ENCODE assay signal across 15 mouse cellular contexts in genomic region chr2:60814788-60815187, GRCm38 (mm10).
DNase-seq lines count a peak whose midpoint lies in the region; ATAC-seq and TF ChIP-seq lines count a peak whose summit lies in the region.
"Had no signal": no experiment of that assay in that cellular context is flagged by ENCODE, and none has a peak within 500 bp of the region (broad histone marks: within the 10 kb centered on the region; RNA-seq: fewer than 3 reads in every experiment).

No protein-coding gene starts in this region.

- ATAC-seq in heart, postnatal 0 days (ENCODE audit: insufficient read depth, low read depth), result peak; percentile 42
- ATAC-seq in liver, embryonic 11.5 days (replicated peaks; ENCODE audit: low FRiP score), result no peak
- no peak for ATAC-seq in inflammation-experienced regulatory T-cells, adult 6 months
- ATAC-seq: Patski had no signal

- H3K36me3 ChIP-seq in heart, postnatal 0 days (replicated peaks; ENCODE audit: control insufficient read depth, insufficient read depth, low read length), result no peaks in the 10 kb centered on the region
- no peaks in the 10 kb centered on the region for H3K36me3 ChIP-seq in liver, adult 2 months (ENCODE audit: control insufficient read depth, insufficient read depth, low read length)
- no peaks in the 10 kb centered on the region for H3K36me3 ChIP-seq in liver, embryonic 11.5 days (ENCODE audit: control insufficient read depth, insufficient read depth, low read length)
- H3K36me3 ChIP-seq: hindbrain, embryonic 13.5 days had no signal

- TF ChIP-seq EP300 in heart, postnatal 0 days (IDR thresholded peaks at IDR 0.05; ENCODE audit: low read depth), result no peak

- H3K4me2 ChIP-seq in heart, postnatal 0 days (ENCODE audit: low read depth, low read length), result peak overlapping the region; percentile 7; the same call in 1 of the 2 replicates
- no peak overlapping the region for H3K4me2 ChIP-seq in liver, embryonic 11.5 days
- H3K4me2 ChIP-seq: hindbrain, embryonic 13.5 days had no signal

- H3K27me3 ChIP-seq in heart, postnatal 0 days (ENCODE audit: control insufficient read depth, insufficient read depth, low read length), result no peaks in the 10 kb centered on the region
- no peaks in the 10 kb centered on the region for H3K27me3 ChIP-seq in liver, adult 2 months (ENCODE audit: control insufficient read depth, insufficient read depth, low read length)
- no peaks in the 10 kb centered on the region for H3K27me3 ChIP-seq in liver, embryonic 11.5 days (replicated peaks; ENCODE audit: control insufficient read depth, insufficient read depth, low read length)
- H3K27me3 ChIP-seq: hindbrain, embryonic 13.5 days; Patski had no signal

- no peak overlapping the region for H3K4me3 ChIP-seq in heart, postnatal 0 days (ENCODE audit: low read depth, low read length)
- no peak overlapping the region for H3K4me3 ChIP-seq in liver, adult 2 months (ENCODE audit: insufficient read depth, low read depth, low read length)
- no peak overlapping the region for H3K4me3 ChIP-seq in liver, embryonic 11.5 days (ENCODE audit: low read depth, low read length)
- H3K4me3 ChIP-seq: embryonic facial prominence, embryonic 10.5 days; hindbrain, embryonic 13.5 days had no signal

- peaks cover 18% of the 10 kb centered on the region; the same call in 1 of the 2 replicates for H3K79me2 ChIP-seq in liver, adult 2 months (ENCODE audit: control insufficient read depth, insufficient read depth, low read length)

- WGBS in heart, postnatal 0 days, result 21% methylated on average over 6 of the region's 6 CpGs
- 19% methylated on average over 6 of the region's 6 CpGs for WGBS in liver, adult 2 months
- 88% methylated on average over 6 of the region's 6 CpGs for WGBS in liver, embryonic 11.5 days

- H3K9ac ChIP-seq in heart, postnatal 0 days (replicated peaks; ENCODE audit: low read depth, low read length), result no peak overlapping the region
- H3K9ac ChIP-seq in liver, adult 2 months (ENCODE audit: low read depth, low read length), result no peak overlapping the region
- H3K9ac ChIP-seq in liver, embryonic 11.5 days (ENCODE audit: low read depth, low read length), result no peak overlapping the region
- H3K9ac ChIP-seq: hindbrain, embryonic 13.5 days had no signal

- H3K27ac ChIP-seq in heart, postnatal 0 days (ENCODE audit: low read depth), result peak overlapping the region; percentile 46
- no peak overlapping the region for H3K27ac ChIP-seq in liver, adult 2 months (replicated peaks; ENCODE audit: insufficient read depth, low read depth, low read length)
- no peak overlapping the region for H3K27ac ChIP-seq in liver, embryonic 11.5 days (ENCODE audit: low read depth, low read length)
- H3K27ac ChIP-seq: embryonic facial prominence, embryonic 10.5 days; hindbrain, embryonic 13.5 days had no signal

- no peaks in the 10 kb centered on the region for H3K9me3 ChIP-seq in heart, postnatal 0 days (replicated peaks; ENCODE audit: control insufficient read depth, low read length)
- no peaks in the 10 kb centered on the region for H3K9me3 ChIP-seq in liver, embryonic 11.5 days (ENCODE audit: control insufficient read depth, low read length)
- H3K9me3 ChIP-seq: embryonic facial prominence, embryonic 10.5 days; hindbrain, embryonic 13.5 days had no signal

- peaks cover 38% of the 10 kb centered on the region for H3K4me1 ChIP-seq in heart, postnatal 0 days (ENCODE audit: control insufficient read depth, insufficient read depth)
- H3K4me1 ChIP-seq in liver, adult 2 months (ENCODE audit: control insufficient read depth, insufficient read depth, low read length), result peaks cover 6% of the 10 kb centered on the region
- H3K4me1 ChIP-seq in liver, embryonic 11.5 days (replicated peaks; ENCODE audit: control insufficient read depth, insufficient read depth, low read length), result peaks cover 6% of the 10 kb centered on the region

- TF ChIP-seq CTCF in heart, postnatal 0 days (IDR thresholded peaks at IDR 0.05; ENCODE audit: low read depth), result no peak
- no peak for TF ChIP-seq CTCF in liver, adult 2 months (IDR thresholded peaks at IDR 0.05; ENCODE audit: low read depth, low read length)

- DNase-seq in heart, postnatal 0 days (ENCODE audit: low spot score), result peak; percentile 70
- DNase-seq in heart, adult 8-10 months (ENCODE audit: low spot score), result no peak
- peak; percentile 86 for DNase-seq in liver, adult 2 months (ENCODE audit: extremely low read depth, low read depth, low spot score)
- DNase-seq in liver, embryonic 11.5 days (ENCODE audit: low spot score), result no peak
- peak; percentile 20 for DNase-seq in Muller cell, postnatal 12 days (ENCODE audit: inconsistent ontology term)
- DNase-seq in adrenal gland, postnatal 14 days, result peak; percentile 71
- DNase-seq: cerebellum, postnatal 25 days; layer of hippocampus, adult 9-11 months; midbrain, embryonic 14.5 days; right cerebral cortex, postnatal 25 days; thymus, adult 18-20 months had no signal

- TF ChIP-seq POLR2A in liver, adult 2 months (IDR thresholded peaks at IDR 0.05; ENCODE audit: extremely low read depth, insufficient read depth, low read length), result no peak

Comparison
In these comparisons a context has a peak if more than half of its experiments do, and no peak if none do; other contexts are left out.
1. DNase-seq: peak in heart, postnatal 0 days (single experiment), liver, adult 2 months (single experiment), Muller cell, postnatal 12 days (single experiment) and adrenal gland, postnatal 14 days (single experiment); none in heart, adult 8-10 months (single experiment) and liver, embryonic 11.5 days (single experiment).